Mouse (Mus musculus): ENCODE measurements at regions not wholly inside any gene's neighbourhood (a gene's known extent, or its start where the extent isn't known, plus 50 kb on each side); places are given as distances from the start of the nearest gene placed in this dataset.
A peak's percentile ranks its signal among the peaks of the same experiment; 100 is the strongest.

- no peak overlapping the region for H3K27ac ChIP-seq
- H3K4me3 ChIP-seq = no peak overlapping the region
- no peaks in the 10 kb centered on the region for H3K27me3 ChIP-seq
- no peaks in the 10 kb centered on the region for H3K4me1 ChIP-seq
- H3K36me3 ChIP-seq = no peaks in the 10 kb centered on the region
- no peak overlapping the region for H3K4me2 ChIP-seq
- WGBS = 77% methylated on average over 8 of the region's 8 CpGs
- ATAC-seq (ENCODE audit: insufficient number of reproducible peaks, insufficient read depth, low FRiP score, low TSS enrichment, low read depth) = no peak
- H3K9ac ChIP-seq = no peak overlapping the region
- H3K9me3 ChIP-seq = no peaks in the 10 kb centered on the region
Observed at GRCm38 (mm10) chr4:81788636-81789035, 346.0 kb upstream of the Mpdz start.

GRCm38 (mm10) chr4:81781971-81782370 is 339.4 kb upstream of the Mpdz start:
- Histone ChIP-seq H3K36me3 (no peaks in the 10 kb centered on the region), H3K27me3 (no peaks in the 10 kb centered on the region), H3K4me1 (no peaks in the 10 kb centered on the region), H3K9ac (no peak overlapping the region), H3K9me3 (no peaks in the 10 kb centered on the region), H3K27ac (no peak overlapping the region), H3K4me2 (no peak overlapping the region), H3K4me3 (no peak overlapping the region)
- no peak for ATAC-seq (ENCODE audit: insufficient number of reproducible peaks, insufficient read depth, low FRiP score, low TSS enrichment, low read depth)
- 82% methylated on average over 1 of the region's 1 CpGs for WGBS

- ATAC-seq (ENCODE audit: insufficient number of reproducible peaks, insufficient read depth, low FRiP score, low TSS enrichment, low read depth) = no peak
- Histone ChIP-seq H3K9ac (no peak overlapping the region), H3K36me3 (no peaks in the 10 kb centered on the region), H3K4me3 (no peak overlapping the region), H3K9me3 (no peaks in the 10 kb centered on the region), H3K4me1 (peaks cover 26% of the 10 kb centered on the region), H3K4me2 (no peak overlapping the region), H3K27ac (no peak overlapping the region), H3K27me3 (no peaks in the 10 kb centered on the region)
- 94% methylated on average over 5 of the region's 5 CpGs for whole genome bisulfite sequencing
Observed at GRCm38 (mm10) chr4:81766705-81767104, 324.1 kb upstream of the Mpdz start.

- peak overlapping the region; percentile 18; the same call in 1 of the 2 replicates for H3K4me2 ChIP-seq
- ATAC-seq (ENCODE audit: insufficient number of reproducible peaks, insufficient read depth, low FRiP score, low TSS enrichment, low read depth) = no peak
- peak overlapping the region; percentile 37; the same call in 1 of the 2 replicates for H3K9ac ChIP-seq
- H3K4me1 ChIP-seq = peaks cover 26% of the 10 kb centered on the region
- 16% methylated on average over 11 of the region's 11 CpGs for WGBS
- no peaks in the 10 kb centered on the region for H3K9me3 ChIP-seq
- peak overlapping the region; percentile 78 for H3K27ac ChIP-seq
- no peaks in the 10 kb centered on the region for H3K27me3 ChIP-seq
- H3K36me3 ChIP-seq = no peaks in the 10 kb centered on the region
- no peak overlapping the region for H3K4me3 ChIP-seq
Observed at GRCm38 (mm10) chr4:81764026-81764867, 321.6 kb upstream of the Mpdz start.

- Histone ChIP-seq H3K4me1 (peaks cover 26% of the 10 kb centered on the region), H3K27me3 (no peaks in the 10 kb centered on the region), H3K4me3 (no peak overlapping the region), H3K9me3 (no peaks in the 10 kb centered on the region), H3K27ac (peak overlapping the region; percentile 78), H3K9ac (peak overlapping the region; percentile 37; the same call in 1 of the 2 replicates), H3K4me2 (peak overlapping the region; percentile 18; the same call in 1 of the 2 replicates), H3K36me3 (no peaks in the 10 kb centered on the region)
- 31% methylated on average over 10 of the region's 10 CpGs for WGBS
- no peak for ATAC-seq (ENCODE audit: insufficient number of reproducible peaks, insufficient read depth, low FRiP score, low TSS enrichment, low read depth)
Observed at GRCm38 (mm10) chr4:81763311-81764025, 320.9 kb upstream of the Mpdz start.

GRCm38 (mm10) chr4:81762592-81763229 is 320.1 kb upstream of the Mpdz start:
- Histone ChIP-seq H3K27ac (peak overlapping the region; percentile 78), H3K4me2 (peak overlapping the region; percentile 9; the same call in 1 of the 2 replicates), H3K9me3 (no peaks in the 10 kb centered on the region), H3K27me3 (no peaks in the 10 kb centered on the region), H3K36me3 (no peaks in the 10 kb centered on the region), H3K4me3 (no peak overlapping the region), H3K4me1 (peaks cover 30% of the 10 kb centered on the region), H3K9ac (0 out of 2 replicates have a peak overlapping the region, but pooled peaks have one; percentile 6)
- 22% methylated on average over 11 of the region's 11 CpGs for WGBS
- no peak for ATAC-seq (ENCODE audit: insufficient number of reproducible peaks, insufficient read depth, low FRiP score, low TSS enrichment, low read depth)

GRCm38 (mm10) chr4:81757905-81758304 is 315.3 kb upstream of the Mpdz start:
- Histone ChIP-seq H3K4me1 (peaks cover 10% of the 10 kb centered on the region), H3K4me2 (no peak overlapping the region), H3K9me3 (no peaks in the 10 kb centered on the region), H3K9ac (no peak overlapping the region), H3K27ac (no peak overlapping the region), H3K4me3 (no peak overlapping the region), H3K27me3 (no peaks in the 10 kb centered on the region), H3K36me3 (no peaks in the 10 kb centered on the region)
- 33% methylated on average over 1 of the region's 1 CpGs for WGBS
- ATAC-seq (ENCODE audit: insufficient number of reproducible peaks, insufficient read depth, low FRiP score, low TSS enrichment, low read depth) = no peak

GRCm38 (mm10) chr4:81744629-81745509 is 302.3 kb upstream of the Mpdz start:
- 29% methylated on average over 18 of the region's 18 CpGs for WGBS
- H3K9me3 ChIP-seq = no peaks in the 10 kb centered on the region
- H3K36me3 ChIP-seq = no peaks in the 10 kb centered on the region
- H3K4me3 ChIP-seq = no peak overlapping the region
- 0 out of 2 replicates have a peak overlapping the region, but pooled peaks have one; percentile 5 for H3K4me2 ChIP-seq
- H3K9ac ChIP-seq = no peak overlapping the region
- peak overlapping the region; percentile 74 for H3K27ac ChIP-seq
- no peak for ATAC-seq (ENCODE audit: insufficient number of reproducible peaks, insufficient read depth, low FRiP score, low TSS enrichment, low read depth)
- no peaks in the 10 kb centered on the region for H3K27me3 ChIP-seq
- H3K4me1 ChIP-seq = peaks cover 19% of the 10 kb centered on the region

GRCm38 (mm10) chr4:81743978-81744628 is 301.5 kb upstream of the Mpdz start:
- WGBS = 37% methylated on average over 8 of the region's 8 CpGs
- Histone ChIP-seq H3K4me3 (no peak overlapping the region), H3K9me3 (no peaks in the 10 kb centered on the region), H3K27ac (peak overlapping the region; percentile 74), H3K4me2 (no peak overlapping the region), H3K9ac (no peak overlapping the region), H3K36me3 (no peaks in the 10 kb centered on the region), H3K27me3 (no peaks in the 10 kb centered on the region), H3K4me1 (peaks cover 19% of the 10 kb centered on the region)
- ATAC-seq (ENCODE audit: insufficient number of reproducible peaks, insufficient read depth, low FRiP score, low TSS enrichment, low read depth) = no peak

- no peak for ATAC-seq (ENCODE audit: insufficient number of reproducible peaks, insufficient read depth, low FRiP score, low TSS enrichment, low read depth)
- Histone ChIP-seq H3K36me3 (no peaks in the 10 kb centered on the region), H3K4me2 (no peak overlapping the region), H3K4me3 (no peak overlapping the region), H3K27me3 (no peaks in the 10 kb centered on the region), H3K27ac (no peak overlapping the region), H3K4me1 (peaks cover 19% of the 10 kb centered on the region), H3K9ac (no peak overlapping the region), H3K9me3 (no peaks in the 10 kb centered on the region)
- WGBS = 61% methylated on average over 4 of the region's 4 CpGs
Observed at GRCm38 (mm10) chr4:81742536-81743459, 300.2 kb upstream of the Mpdz start.
